Mouse (Mus musculus) midbrain, embryonic 16.5 days (tissue): ENCODE data around the gene Ceacam9. TPM values are rescaled to one million over a fixed set of nuclear protein-coding genes. Genes with fewer than 3 reads are reported as not detected.
"Not testable (repeated sequence)": the region's sequence is repeated elsewhere in the genome, so short reads cannot be mapped to it uniquely, and the experiment has no call there.

Experiments
- ATAC-seq: fragments of 200-750 bp; cut with Nextera tagmentation; 2 replicates; pipeline ENCODE4 v1.8.0; 2017; ENCODE audit warnings: moderate TSS enrichment
- H3K27ac ChIP-seq: fragments of 300-500 bp; sonication (generic); 2 replicates; pipeline ENCODE4 v1.5.1; 2014; ENCODE audit warnings: mild to moderate bottlenecking, low read length, mixed read lengths
- H3K27me3 ChIP-seq: fragments of 300-500 bp; sonication (generic); 2 replicates; pipeline ENCODE4 v1.6.1; 2014; ENCODE audit warnings: low read depth, low read length, mixed read lengths; ENCODE audit not compliant: control insufficient read depth, insufficient read depth
- H3K36me3 ChIP-seq: fragments of 300-500 bp; sonication (generic); 2 replicates; pipeline ENCODE4 v1.6.1; 2014; ENCODE audit warnings: mild to moderate bottlenecking, low read length, moderate library complexity, mixed read lengths; ENCODE audit not compliant: control insufficient read depth, insufficient read depth
- H3K4me1 ChIP-seq: fragments of 300-500 bp; sonication (generic); 2 replicates; pipeline ENCODE4 v1.6.1; 2014; ENCODE audit warnings: mild to moderate bottlenecking, low read length, mixed read lengths; ENCODE audit not compliant: control insufficient read depth, insufficient read depth
- H3K4me2 ChIP-seq: fragments of 300-500 bp; sonication (generic); 2 replicates; pipeline ENCODE4 v1.6.1; 2014; ENCODE audit warnings: mild to moderate bottlenecking, low read length, mixed read lengths
- H3K4me3 ChIP-seq: fragments of 300-500 bp; sonication (generic); 2 replicates; pipeline ENCODE4 v1.5.1; 2014; ENCODE audit warnings: low read depth, mild to moderate bottlenecking, low read length, moderate library complexity, mixed read lengths
- H3K9ac ChIP-seq: fragments of 300-500 bp; sonication (generic); 2 replicates; pipeline ENCODE4 v1.6.1; 2014; ENCODE audit warnings: low read depth, low read length, mixed read lengths
- H3K9me3 ChIP-seq: fragments of 300-500 bp; sonication (generic); replicated peaks from 2 replicates; pipeline ENCODE4 v1.6.1; 2014; ENCODE audit warnings: mild to moderate bottlenecking, low read length, mixed read lengths; ENCODE audit not compliant: control insufficient read depth, poor library complexity, severe bottlenecking
- WGBS: fragments of 180-500 bp; shearing (Covaris S2); extraction: QIAGEN DNeasy Blood & Tissue Kit; methylation state at CpG from one replicate; pipeline ENCODE4 v1.1.7; 2014; 5-methylcytosine and 5-hydroxymethylcytosine counted together
- polyA plus RNA-seq: library from polyadenylated mRNA; unstranded; fragments of >200 nt; fragmentation: Nextera tagmentation; extraction: Ambion mirVana; gene quantifications from 2 replicates; pipeline ENCODE4 v1.2.1, GENCODE M21; 2015

The Ceacam9 gene
- 0.18 TPM in 1 of 2 replicates, not detected in the other for polyA plus RNA-seq

DNA sequence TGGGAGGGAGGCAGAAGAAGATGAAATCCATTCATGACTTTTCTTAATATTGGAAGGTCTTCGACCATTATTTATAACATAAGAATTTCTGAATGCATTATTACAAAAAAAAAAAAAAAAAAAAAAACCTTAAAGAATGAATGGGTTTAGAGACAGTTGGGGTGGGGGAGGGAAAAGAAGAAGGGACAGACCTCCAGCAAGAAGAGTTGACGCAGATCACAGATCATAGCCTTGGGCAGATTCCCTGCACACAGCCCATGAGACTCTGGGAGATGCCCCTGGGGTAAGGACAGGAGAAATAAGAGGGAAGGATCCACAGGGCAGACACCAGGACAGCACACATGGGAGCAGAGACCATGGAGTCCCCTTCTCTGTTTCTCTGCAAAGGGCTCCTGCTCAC lies at the start of gene Ceacam9:
Ceacam9 (plus strand) TSS at position 301 of the 400 bp plus-strand sequence.
- Histone ChIP-seq H3K27ac (no peak within 1 kb of the TSS), H3K27me3 (no peaks in the 10 kb centered on the region)
- 80% methylated on average over 2 of the region's 2 CpGs for WGBS

DNA sequence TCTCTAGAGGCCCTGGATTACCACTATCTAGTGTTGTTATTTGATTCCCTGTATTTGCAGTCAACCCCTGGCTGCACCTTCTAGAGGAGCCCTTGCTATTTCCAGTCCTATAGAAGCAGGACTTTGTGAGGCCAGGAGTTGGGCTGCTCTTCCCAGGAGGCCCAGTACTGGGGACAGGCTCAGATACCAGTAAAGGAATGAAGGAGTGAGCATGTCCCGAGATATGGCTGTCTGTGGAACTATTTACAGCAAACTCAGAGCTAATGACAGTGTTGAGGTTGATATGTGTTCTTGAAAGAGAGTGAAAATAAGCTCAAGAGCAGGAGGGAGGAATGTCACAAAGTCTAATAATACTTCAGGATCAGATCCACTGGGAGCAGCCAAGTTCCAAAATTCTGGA lies 47.9 kb upstream of the Ceacam9 start:
- Histone ChIP-seq H3K4me2 (no peak overlapping the region), H3K9me3 (no peaks in the 10 kb centered on the region), H3K27ac (no peak overlapping the region), H3K9ac (no peak overlapping the region), H3K4me1 (no peaks in the 10 kb centered on the region), H3K4me3 (no peak overlapping the region), H3K36me3 (no peaks in the 10 kb centered on the region), H3K27me3 (no peaks in the 10 kb centered on the region)
- ATAC-seq: no peak
- 75% methylated on average over 1 of the region's 1 CpGs for WGBS

More for the DNA sequence above, at the start of gene Ceacam9:
- no peak within 1 kb of the TSS for H3K9ac ChIP-seq
- no peak for ATAC-seq
- no peaks in the 10 kb centered on the region for H3K36me3 ChIP-seq
- no peaks in the 10 kb centered on the region for H3K9me3 ChIP-seq
- H3K4me2 ChIP-seq: no peak within 1 kb of the TSS
- H3K4me1 ChIP-seq: no peaks in the 10 kb centered on the region
- no peak within 1 kb of the TSS for H3K4me3 ChIP-seq

DNA sequence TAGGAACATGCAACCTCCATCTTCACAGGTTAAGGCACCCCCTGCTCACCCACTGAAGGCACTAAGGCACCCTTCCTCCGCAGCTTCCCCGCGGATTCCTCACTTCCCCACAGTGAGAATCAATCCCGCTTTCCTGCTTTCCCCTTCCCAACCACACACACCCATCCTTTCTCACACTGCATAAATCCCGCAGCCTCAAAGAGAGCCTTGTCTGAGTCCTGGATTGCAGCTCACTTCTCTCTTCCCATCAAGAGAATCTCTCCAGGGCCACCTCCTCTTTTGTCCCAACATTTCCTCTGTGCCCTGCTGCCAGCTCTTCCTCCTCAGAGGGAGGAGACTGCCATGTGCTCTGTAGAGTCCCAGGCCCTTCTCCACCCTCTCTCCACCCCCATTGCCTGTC lies 47.0 kb upstream of the Ceacam9 start:
- H3K9ac ChIP-seq, ATAC-seq, H3K36me3 ChIP-seq, H3K27ac ChIP-seq, H3K27me3 ChIP-seq, H3K4me2 ChIP-seq, H3K9me3 ChIP-seq, H3K4me1 ChIP-seq, H3K4me3 ChIP-seq: not testable (repeated sequence)
- 49% methylated on average over 5 of the region's 5 CpGs for WGBS

DNA sequence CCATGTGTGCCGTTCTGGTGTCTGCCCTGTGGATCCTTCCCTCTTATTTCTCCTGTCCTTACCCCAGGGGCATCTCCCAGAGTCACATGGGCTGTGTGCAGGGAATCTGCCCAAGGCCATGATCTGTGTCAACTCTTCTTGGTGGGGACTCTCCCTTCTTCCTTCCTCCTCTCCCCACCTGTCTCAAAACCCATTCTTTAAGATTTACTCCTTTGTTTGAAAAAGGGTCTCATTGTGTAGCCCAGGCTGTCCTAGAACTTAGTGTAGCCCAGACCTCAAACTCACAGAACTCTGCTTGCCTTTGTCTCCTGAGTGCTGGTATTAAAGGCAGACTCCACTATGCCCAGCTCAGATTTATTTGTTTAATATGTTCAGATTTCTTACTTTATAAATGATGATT lies 46.1 kb upstream of the Ceacam9 start, which contains the start of gene Ceacam15:
Ceacam15 (minus strand) TSS at position 101 of the 400 bp plus-strand sequence.
- H3K9me3 ChIP-seq: no peaks in the 10 kb centered on the region
- H3K27me3 ChIP-seq: no peaks in the 10 kb centered on the region
- no peak for ATAC-seq
- WGBS: 72% methylated on average over 1 of the region's 1 CpGs
- no peak within 1 kb of the TSS for H3K27ac ChIP-seq
- H3K36me3 ChIP-seq: no peaks in the 10 kb centered on the region
- H3K4me1 ChIP-seq: no peaks in the 10 kb centered on the region
- no peak within 1 kb of the TSS for H3K4me3 ChIP-seq
- H3K9ac ChIP-seq: no peak within 1 kb of the TSS
- no peak within 1 kb of the TSS for H3K4me2 ChIP-seq

DNA sequence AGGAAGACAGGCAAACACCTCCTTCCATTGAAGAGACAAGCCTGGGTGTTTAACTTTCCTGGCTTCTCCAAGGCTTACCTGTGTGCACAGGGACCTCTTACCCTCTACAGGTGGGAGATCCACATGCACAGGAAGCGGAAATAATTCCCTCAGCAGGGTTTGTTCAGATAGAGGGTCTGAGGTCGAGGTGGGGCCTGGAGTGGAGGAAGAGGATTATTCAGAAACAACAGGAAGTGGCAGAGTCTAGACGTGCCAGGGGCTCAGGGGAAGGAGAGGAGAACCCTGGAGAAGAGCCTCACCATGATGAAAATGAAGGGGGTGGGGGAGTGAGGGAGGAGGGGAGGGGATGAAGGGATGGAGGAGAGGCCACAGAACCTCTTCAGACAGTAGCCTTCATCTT lies 41.5 kb upstream of the Ceacam9 start:
- 32% methylated on average over 3 of the region's 3 CpGs for WGBS
- H3K9me3 ChIP-seq, H3K4me3 ChIP-seq, H3K4me2 ChIP-seq, H3K9ac ChIP-seq, H3K36me3 ChIP-seq, H3K27me3 ChIP-seq, ATAC-seq, H3K27ac ChIP-seq, H3K4me1 ChIP-seq: not testable (repeated sequence)

DNA sequence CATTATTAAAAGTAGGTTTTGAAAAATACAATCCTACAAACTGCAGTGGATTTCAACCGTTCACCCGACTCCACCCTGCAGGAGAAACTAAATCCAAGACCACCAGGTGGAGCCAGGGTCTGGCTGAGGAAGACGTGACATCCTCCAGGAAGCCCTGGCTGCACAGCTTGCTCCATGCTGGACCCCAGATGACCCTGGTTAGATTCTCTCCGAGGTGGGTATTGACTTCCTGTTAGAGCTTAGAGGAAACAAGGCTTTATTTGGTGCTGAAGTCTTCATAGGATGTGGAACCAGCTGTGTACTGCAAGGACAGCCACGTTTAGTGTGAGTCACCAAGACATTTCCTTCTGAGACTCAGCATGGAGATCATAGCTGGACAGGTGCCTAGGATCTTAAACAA lies 32.5 kb upstream of the Ceacam9 start:
- H3K4me2 ChIP-seq: no peak overlapping the region
- no peak overlapping the region for H3K27ac ChIP-seq
- no peaks in the 10 kb centered on the region for H3K36me3 ChIP-seq
- no peak for ATAC-seq
- no peaks in the 10 kb centered on the region for H3K27me3 ChIP-seq
- no peak overlapping the region for H3K9ac ChIP-seq
- H3K4me1 ChIP-seq: no peaks in the 10 kb centered on the region
- WGBS: 82% methylated on average over 5 of the region's 5 CpGs
- H3K4me3 ChIP-seq: no peak overlapping the region
- peaks cover 8% of the 10 kb centered on the region; the same call in 1 of the 2 replicates for H3K9me3 ChIP-seq

DNA sequence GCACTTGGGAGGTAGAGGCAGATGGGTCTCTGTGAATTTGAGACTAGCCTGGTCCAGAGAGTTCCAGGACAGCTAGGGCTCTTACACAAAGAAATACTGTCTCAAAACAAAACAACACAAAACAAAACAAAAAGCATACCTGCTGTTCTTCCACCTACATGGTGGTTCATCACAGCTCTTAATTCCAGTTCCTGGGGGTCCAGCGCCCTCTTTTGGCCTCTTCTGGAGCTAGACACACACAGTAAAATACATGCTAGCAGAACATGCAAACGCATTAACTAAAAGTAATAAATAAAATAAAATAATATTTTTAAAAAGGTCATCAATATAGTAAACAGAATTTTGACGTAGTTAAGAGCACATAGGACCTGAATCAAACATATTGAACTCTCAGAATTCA lies 26.7 kb upstream of the Ceacam9 start:
- WGBS: 42% methylated on average over 3 of the region's 3 CpGs
- H3K4me1 ChIP-seq: no peaks in the 10 kb centered on the region
- ATAC-seq: no peak
- H3K9ac ChIP-seq: no peak overlapping the region
- H3K27ac ChIP-seq: no peak overlapping the region
- H3K36me3 ChIP-seq: no peaks in the 10 kb centered on the region
- H3K4me3 ChIP-seq: no peak overlapping the region
- H3K4me2 ChIP-seq: no peak overlapping the region
- H3K27me3 ChIP-seq: no peaks in the 10 kb centered on the region
- no peaks in the 10 kb centered on the region; the same call in 1 of the 2 replicates for H3K9me3 ChIP-seq

DNA sequence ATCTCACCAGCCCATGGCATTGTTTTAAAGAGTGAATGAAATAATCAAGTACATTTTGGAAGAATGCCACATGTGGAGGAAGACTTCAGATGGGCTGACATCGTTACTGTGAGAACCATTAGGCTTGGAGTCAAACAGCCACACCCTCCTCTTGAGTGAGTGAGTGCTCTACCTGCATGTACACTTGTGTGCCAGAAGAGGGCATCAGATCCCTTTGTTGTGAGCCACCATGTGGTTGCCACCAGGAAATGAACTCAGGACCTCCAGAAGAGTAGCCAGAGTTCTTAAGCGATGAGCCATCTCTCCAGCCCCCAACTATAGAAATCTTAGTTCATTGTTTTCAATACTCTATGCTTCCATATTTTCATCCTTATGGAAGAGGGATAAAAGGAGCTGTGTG lies 22.7 kb upstream of the Ceacam9 start:
- Histone ChIP-seq H3K36me3 (no peaks in the 10 kb centered on the region), H3K4me2 (no peak overlapping the region), H3K27me3 (no peaks in the 10 kb centered on the region), H3K4me3 (no peak overlapping the region), H3K4me1 (no peaks in the 10 kb centered on the region), H3K9ac (no peak overlapping the region), H3K27ac (no peak overlapping the region), H3K9me3 (no peaks in the 10 kb centered on the region)
- WGBS: 64% methylated on average over 2 of the region's 2 CpGs
- ATAC-seq: no peak

DNA sequence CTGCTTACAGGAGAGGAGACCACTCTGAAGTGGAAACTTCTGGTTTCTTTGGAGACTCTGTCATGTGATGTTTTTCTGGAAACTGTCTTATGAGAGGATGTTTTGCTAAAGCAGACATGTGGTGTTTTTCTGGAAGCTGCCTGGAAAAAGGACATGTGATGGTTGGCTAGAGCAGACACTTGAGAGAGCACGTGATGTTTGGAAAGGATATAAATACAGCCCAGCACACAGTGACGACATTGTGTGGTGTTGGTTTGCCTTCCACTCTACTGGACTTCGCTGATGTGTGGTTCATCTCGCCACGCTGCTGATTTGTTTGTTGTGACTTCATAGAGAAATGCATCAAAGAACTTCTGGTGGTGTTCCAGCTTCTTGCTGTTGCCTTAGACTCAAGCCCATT lies 21.1 kb upstream of the Ceacam9 start:
- Histone ChIP-seq H3K4me1 (no peaks in the 10 kb centered on the region), H3K27ac (no peak overlapping the region), H3K9ac (no peak overlapping the region), H3K27me3 (no peaks in the 10 kb centered on the region), H3K4me3 (no peak overlapping the region), H3K9me3 (no peaks in the 10 kb centered on the region), H3K4me2 (no peak overlapping the region), H3K36me3 (no peaks in the 10 kb centered on the region)
- ATAC-seq: no peak
- WGBS: 88% methylated on average over 5 of the region's 5 CpGs
